Comparison of ENCODE assay signal across 8 mouse cellular contexts in genomic region chr10:62340095-62340731, GRCm38 (mm10). TPM values are rescaled to one million over a fixed set of nuclear protein-coding genes. Genes with fewer than 3 reads are reported as not detected.
DNase-seq lines count a peak whose midpoint lies in the region; ATAC-seq and TF ChIP-seq lines count a peak whose summit lies in the region.

No protein-coding gene starts in this region.

- no peaks in the 10 kb centered on the region for H3K9me3 ChIP-seq in embryonic facial prominence, embryonic 13.5 days
- no peaks in the 10 kb centered on the region for H3K9me3 ChIP-seq in limb, embryonic 14.5 days (ENCODE audit: control insufficient read depth, low read length)
- no peaks in the 10 kb centered on the region for H3K9me3 ChIP-seq in midbrain, postnatal 0 days (ENCODE audit: low read length)

- WGBS in embryonic facial prominence, embryonic 13.5 days: under 1% methylated on average over 35 of the region's 38 CpGs
- WGBS in limb, embryonic 14.5 days: 2% methylated on average over 35 of the region's 38 CpGs
- WGBS in midbrain, postnatal 0 days: 2% methylated on average over 38 of the region's 38 CpGs

- no peaks in the 10 kb centered on the region for H3K27me3 ChIP-seq in embryonic facial prominence, embryonic 13.5 days
- H3K27me3 ChIP-seq in limb, embryonic 14.5 days (ENCODE audit: control insufficient read depth, insufficient read depth, low read length): no peaks in the 10 kb centered on the region
- no peaks in the 10 kb centered on the region for H3K27me3 ChIP-seq in midbrain, postnatal 0 days (ENCODE audit: insufficient read depth, low read length)

- H3K4me1 ChIP-seq in embryonic facial prominence, embryonic 13.5 days: peaks cover 45% of the 10 kb centered on the region
- peaks cover 33% of the 10 kb centered on the region for H3K4me1 ChIP-seq in limb, embryonic 14.5 days (ENCODE audit: control insufficient read depth, insufficient read depth, low read length)
- H3K4me1 ChIP-seq in midbrain, postnatal 0 days (ENCODE audit: insufficient read depth, low read length): peaks cover 12% of the 10 kb centered on the region

- peak; percentile 98 for DNase-seq in 3134 (ENCODE audit: extremely low read depth, insufficient read length, low spot score)
- peak; percentile 99 to 100 for DNase-seq in adrenal gland, postnatal 36 days
- peak; percentile 97 for DNase-seq in heart, adult 8-10 months (ENCODE audit: low spot score)
- peak; percentile 95 for DNase-seq in kidney, adult 9 months
- peak; percentile 93 for DNase-seq in limb, embryonic 14.5 days (ENCODE audit: low spot score)
- DNase-seq in midbrain, postnatal 0 days (ENCODE audit: low spot score): peak; percentile 97
- peak; percentile 96 for DNase-seq in spleen, postnatal 14 days (ENCODE audit: low spot score in 2 of 2)

- H3K4me2 ChIP-seq in embryonic facial prominence, embryonic 13.5 days: peak overlapping the region; percentile 95
- H3K4me2 ChIP-seq in limb, embryonic 14.5 days (replicated peaks; ENCODE audit: low read depth, low read length, severe bottlenecking): peak overlapping the region; percentile 84
- H3K4me2 ChIP-seq in midbrain, postnatal 0 days (ENCODE audit: low read depth, low read length, poor library complexity, severe bottlenecking): peak overlapping the region; percentile 70

- 0 out of 2 replicates have a peak, but pooled peaks have one; percentile 1 for TF ChIP-seq CTCF in midbrain, postnatal 0 days (IDR thresholded peaks at IDR 0.05)

- H3K27ac ChIP-seq in embryonic facial prominence, embryonic 13.5 days: peak overlapping the region; percentile 91
- H3K27ac ChIP-seq in limb, embryonic 14.5 days (replicated peaks; ENCODE audit: low read depth, low read length): peak overlapping the region; percentile 81
- peak overlapping the region; percentile 89 for H3K27ac ChIP-seq in midbrain, postnatal 0 days (ENCODE audit: low read depth, low read length)

- ATAC-seq in embryonic facial prominence, embryonic 13.5 days (ENCODE audit: insufficient number of reproducible peaks, insufficient read depth, low FRiP score, low TSS enrichment, low read depth): peak; percentile 96
- ATAC-seq in limb, embryonic 14.5 days (ENCODE audit: low FRiP score, low read depth): peak; percentile 95
- ATAC-seq in midbrain, postnatal 0 days (ENCODE audit: low FRiP score): peak; percentile 97

- TF ChIP-seq POLR2A in limb, embryonic 14.5 days (IDR thresholded peaks at IDR 0.05; ENCODE audit: borderline replicate concordance, extremely low read depth, insufficient read depth, insufficient read length): 0 out of 2 replicates have a peak, but pooled peaks have one; percentile 40

- peak overlapping the region; percentile 76 for H3K4me3 ChIP-seq in embryonic facial prominence, embryonic 13.5 days
- peak overlapping the region; percentile 73 for H3K4me3 ChIP-seq in limb, embryonic 14.5 days (replicated peaks; ENCODE audit: low read length)
- H3K4me3 ChIP-seq in midbrain, postnatal 0 days (ENCODE audit: low read depth, low read length): peak overlapping the region; percentile 71

- H3K36me3 ChIP-seq in embryonic facial prominence, embryonic 13.5 days: no peaks in the 10 kb centered on the region
- H3K36me3 ChIP-seq in limb, embryonic 14.5 days (ENCODE audit: control insufficient read depth, insufficient read depth, low read length): no peaks in the 10 kb centered on the region
- no peaks in the 10 kb centered on the region for H3K36me3 ChIP-seq in midbrain, postnatal 0 days (ENCODE audit: insufficient read depth, low read length)

- peak overlapping the region; percentile 80 for H3K9ac ChIP-seq in embryonic facial prominence, embryonic 13.5 days
- peak overlapping the region; percentile 66 for H3K9ac ChIP-seq in limb, embryonic 14.5 days (ENCODE audit: low read depth, low read length, severe bottlenecking)
- peak overlapping the region; percentile 90 for H3K9ac ChIP-seq in midbrain, postnatal 0 days (replicated peaks; ENCODE audit: low read length, poor library complexity, severe bottlenecking)

RNA-seq across cellular contexts. Expression of gene Hk1, which starts 39.5 kb away (rescaled TPM):
- 10 to 100 TPM; 25.3 to 25.9 TPM for total RNA-seq in adrenal gland, postnatal 36 days (2021)
- polyA plus RNA-seq in embryonic facial prominence, embryonic 13.5 days (2015; fragmentation: Nextera tagmentation; extraction: Ambion mirVana): 32.9 and 38.9 TPM in 2 replicates
- total RNA-seq in heart, adult 8-10 months (2022): 100 to 1,000 TPM in 3 of 4 experiments, 10 to 100 TPM in 1; 87.3 to 137 (median 106) TPM
- polyA plus RNA-seq in limb, embryonic 14.5 days (2012; rRNA removed): 30.7 and 32.1 TPM in 2 replicates
- 29.2 and 29.3 TPM in 2 replicates for polyA plus RNA-seq in limb, embryonic 14.5 days (2014; fragmentation: Nextera tagmentation; extraction: Ambion mirVana)
- total RNA-seq in midbrain, postnatal 0 days (2014; rRNA removed): 103 and 119 TPM in 2 replicates
- polyA plus RNA-seq in midbrain, postnatal 0 days (2015; fragmentation: Nextera tagmentation; extraction: Ambion mirVana): 157 and 163 TPM in 2 replicates

Comparison
In these comparisons a context has a peak if more than half of its experiments do, and no peak if none do; other contexts are left out.
1. Peak in every context shown above with its lines: DNase-seq, ATAC-seq, H3K4me3 ChIP-seq and H3K27ac ChIP-seq.